Mouse (Mus musculus): ENCODE results near the gene Lsamp. TPM values are rescaled to one million over a fixed set of nuclear protein-coding genes. Genes with fewer than 3 reads are reported as not detected.

The Lsamp gene
- 25.9 and 27.8 TPM in 2 replicates for polyA plus RNA-seq (2012; rRNA removed)

GRCm38 (mm10) chr16:39984205-39984634 is at the start of gene Lsamp:
Lsamp (plus strand) TSS chr16:39984361.

All from central nervous system, embryonic 14 days (tissue).